Mouse (Mus musculus) MEL (cell line): Measurements from ENCODE around the gene Prex1. TPM values are rescaled to one million over a fixed set of nuclear protein-coding genes. Genes with fewer than 3 reads are reported as not detected.
A peak's percentile ranks its signal among the peaks of the same experiment; 100 is the strongest.
"Not testable (repeated sequence)": the region's sequence is repeated elsewhere in the genome, so short reads cannot be mapped to it uniquely, and the experiment has no call there.

Experiments used
- DNase-seq: peaks from one replicate; pipeline ENCODE4 v3.0.0; 2011; ENCODE audit warnings: low read depth, low spot score
- H3K27ac ChIP-seq: 2 replicates; pipeline ENCODE4 v1.5.1; 2012; ENCODE audit warnings: low read depth, mild to moderate bottlenecking, control low read depth, low read length, moderate library complexity; ENCODE audit not compliant: control insufficient read depth
- H3K27me3 ChIP-seq, 2 experiments: fragments of 150-350 bp in 1 of 2; sonication (generic) in 1 of 2; 2 replicates each; pipeline ENCODE4 v1.6.1; 2012; ENCODE audit warnings: low read length in 2 of 2, mild to moderate bottlenecking in 2 of 2, improper control_type of control experiment in 1 of 2, moderate library complexity in 1 of 2; ENCODE audit not compliant: insufficient read depth in 2 of 2, control insufficient read depth in 1 of 2
- H3K36me3 ChIP-seq, 2 experiments: 2 replicates each; pipeline ENCODE4 v1.6.1; 2012 to 2014; ENCODE audit warnings: low read length in 2 of 2, improper control_type of control experiment in 1 of 2, inconsistent platforms in 1 of 2, mild to moderate bottlenecking in 1 of 2; ENCODE audit not compliant: insufficient read depth in 2 of 2, control insufficient read depth in 1 of 2
- H3K4me1 ChIP-seq, 2 experiments: fragments of 150-350 bp in 1 of 2; sonication (generic) in 1 of 2; 2 replicates each; pipeline ENCODE4 v1.6.1; 2012; ENCODE audit warnings: low read length in 2 of 2, improper control_type of control experiment in 1 of 2, mild to moderate bottlenecking in 1 of 2; ENCODE audit not compliant: insufficient read depth in 2 of 2, control insufficient read depth in 1 of 2
- H3K4me3 ChIP-seq, 2 experiments: fragments of 150-350 bp in 1 of 2; sonication (generic) in 1 of 2; 2 replicates each; pipeline ENCODE4 v1.5.1; 2012; ENCODE audit warnings: low read depth in 2 of 2, low read length in 2 of 2, mild to moderate bottlenecking in 2 of 2, moderate library complexity in 2 of 2, control low read depth in 1 of 2, improper control_type of control experiment in 1 of 2; ENCODE audit not compliant: control insufficient read depth in 1 of 2, insufficient read depth in 1 of 2
- H3K79me2 ChIP-seq: 2 replicates; pipeline ENCODE4 v1.6.1; 2012; ENCODE audit warnings: mild to moderate bottlenecking, low read length, moderate library complexity; ENCODE audit not compliant: control insufficient read depth, poor library complexity, insufficient read depth
- H3K9ac ChIP-seq: 2 replicates; pipeline ENCODE4 v1.6.1; 2012; ENCODE audit warnings: low read depth, mild to moderate bottlenecking, control low read depth, low read length, moderate library complexity; ENCODE audit not compliant: control insufficient read depth, poor library complexity, severe bottlenecking
- H3K9me3 ChIP-seq: fragments of 150-350 bp; sonication (generic); replicated peaks from 2 replicates; pipeline ENCODE4 v1.6.1; 2012; ENCODE audit warnings: mild to moderate bottlenecking, low read length, improper control_type of control experiment, moderate library complexity; ENCODE audit not compliant: insufficient read depth
- BHLHE40 ChIP-seq: IDR thresholded peaks from 2 replicates; pipeline ENCODE4 v1.6.1; 2012; ENCODE audit warnings: low read depth, mild to moderate bottlenecking, inconsistent platforms, low read length, improper control_type of control experiment, borderline replicate concordance
- E2F4 ChIP-seq: IDR thresholded peaks from 2 replicates; pipeline ENCODE4 v1.6.1; 2011; ENCODE audit warnings: low read depth, low read length, improper control_type of control experiment, borderline replicate concordance
- GABPA ChIP-seq: IDR thresholded peaks from 2 replicates; pipeline ENCODE4 v1.6.1; 2012; ENCODE audit warnings: low read depth, mild to moderate bottlenecking, inconsistent platforms, low read length, improper control_type of control experiment, moderate library complexity
- MAX ChIP-seq: IDR thresholded peaks from 2 replicates; pipeline ENCODE4 v1.6.1; 2011; ENCODE audit warnings: low read length, improper control_type of control experiment
- MAZ ChIP-seq: IDR thresholded peaks from 2 replicates; pipeline ENCODE4 v1.6.1; 2012; ENCODE audit warnings: low read depth, mild to moderate bottlenecking, inconsistent platforms, low read length, improper control_type of control experiment
- MYB ChIP-seq: IDR thresholded peaks from 2 replicates; pipeline ENCODE4 v1.6.1; 2011; ENCODE audit warnings: mild to moderate bottlenecking, low read depth, low read length, improper control_type of control experiment
- POLR2AphosphoS2 ChIP-seq: IDR thresholded peaks from 2 replicates; pipeline ENCODE4 v1.6.1; 2011; ENCODE audit warnings: low read length, improper control_type of control experiment
- RCOR1 ChIP-seq: IDR thresholded peaks from 2 replicates; pipeline ENCODE4 v1.6.1; 2012; ENCODE audit warnings: low read depth, mild to moderate bottlenecking, inconsistent platforms, low read length, improper control_type of control experiment
- USF1 ChIP-seq: IDR thresholded peaks from 2 replicates; pipeline ENCODE4 v1.6.1; 2014; ENCODE audit warnings: low read depth, mild to moderate bottlenecking, inconsistent platforms, low read length, improper control_type of control experiment, moderate library complexity
- USF2 ChIP-seq, 2 experiments: IDR thresholded peaks; 2 replicates each; pipeline ENCODE4 v1.6.1; 2011 to 2012; ENCODE audit warnings: improper control_type of control experiment in 2 of 2, low read length in 2 of 2, borderline replicate concordance in 1 of 2, inconsistent platforms in 1 of 2, low read depth in 1 of 2, mild to moderate bottlenecking in 1 of 2; ENCODE audit not compliant: insufficient read depth in 1 of 2
- polyA plus RNA-seq, 2 experiments: library from polyadenylated mRNA; stranded (reverse) in 1 of 2; unstranded in 1 of 2; fragments of >175 nt in 1 of 2; fragments of >200 nt in 1 of 2; gene quantifications; 2 replicates each; pipeline versions ENCODE4 v1.2.1 to v1.2.4; 2012; ENCODE audit warnings: low replicate concordance in 2 of 2, low read depth in 1 of 2; ENCODE audit not compliant: insufficient read length in 2 of 2, insufficient read depth in 1 of 2, missing spikeins in 1 of 2
- total RNA-seq: library from RNA; depleted of rRNA; stranded (reverse); fragments of 300-350 nt; gene quantifications from 2 replicates; pipeline ENCODE4 v1.2.3, GENCODE M21; 2012

Prex1 gene
- total and polyA plus RNA-seq, 3 experiments: 8.0 to 33.1 (median 15.8) TPM

GRCm38 (mm10) chr2:166750620-166751191 lies 37.1 kb upstream of the Prex1 start:
- TF ChIP-seq POLR2AphosphoS2 (no peak), RCOR1 (no peak), MYB (no peak)
- no peak overlapping the region for H3K9ac ChIP-seq
- peaks cover 0 to 12% of the 10 kb centered on the region in 2 experiments; a peak in 2 of 4 replicates for H3K36me3 ChIP-seq
- DNase-seq: no peak
- no peaks in the 10 kb centered on the region for H3K9me3 ChIP-seq
- peaks cover 0 to 2% of the 10 kb centered on the region in 2 experiments; a peak in 1 of 4 replicates for H3K27me3 ChIP-seq
- peaks cover 2 to 27% of the 10 kb centered on the region in 2 experiments; a peak in 3 of 4 replicates for H3K4me1 ChIP-seq
- no peak overlapping the region for H3K4me3 ChIP-seq
- H3K79me2 ChIP-seq: no peaks in the 10 kb centered on the region
- no peak overlapping the region for H3K27ac ChIP-seq

GRCm38 (mm10) chr2:166746261-166746913 lies 32.8 kb upstream of the Prex1 start:
- H3K27me3 ChIP-seq, H3K36me3 ChIP-seq, H3K9me3 ChIP-seq, H3K79me2 ChIP-seq: not testable (repeated sequence)
- DNase-seq: peak; percentile 71
- H3K27ac ChIP-seq: peak overlapping the region; percentile 14
- peak overlapping the region; percentile 3 to 38; a peak in 2 of 4 replicates for H3K4me3 ChIP-seq
- TF ChIP-seq USF2 (IDR thresholded peaks at IDR 0.05; ENCODE audit: borderline replicate concordance in 1 of 2, insufficient read depth in 1 of 2, low read depth in 1 of 2, low read length in 2 of 2) (peak in 1 of 2 experiments; percentile 66; a peak in 1 of 4 replicates), E2F4 (peak; percentile 64; the same call in 1 of the 2 replicates), MAX (0 out of 2 replicates have a peak, but pooled peaks have one; percentile 70), USF1 (peak; percentile 89), BHLHE40 (peak; percentile 80; the same call in 1 of the 2 replicates)
- H3K9ac ChIP-seq: peak overlapping the region; percentile 44
- H3K4me1 ChIP-seq: peaks cover 6 to 14% of the 10 kb centered on the region in 2 experiments

- H3K9me3 ChIP-seq: no peaks in the 10 kb centered on the region
- H3K36me3 ChIP-seq: peaks cover 0 to 4% of the 10 kb centered on the region in 2 experiments; a peak in 1 of 4 replicates
- H3K4me1 ChIP-seq: peaks cover 6 to 14% of the 10 kb centered on the region in 2 experiments
- peak overlapping the region; percentile 13; the same call in 1 of the 2 replicates for H3K27ac ChIP-seq
- H3K4me3 ChIP-seq: no peak overlapping the region
- TF ChIP-seq MAZ (0 out of 2 replicates have a peak, but pooled peaks have one; percentile 34), GABPA (no peak)
- no peak overlapping the region for H3K9ac ChIP-seq
- peaks cover 0 to 2% of the 10 kb centered on the region in 2 experiments; a peak in 1 of 4 replicates for H3K27me3 ChIP-seq
- DNase-seq: peak; percentile 63
- no peaks in the 10 kb centered on the region for H3K79me2 ChIP-seq
Observed at GRCm38 (mm10) chr2:166745849-166746248, 32.2 kb upstream of the Prex1 start.
